Comparison of ENCODE assay signal across 16 mouse cellular contexts in the genomic region with DNA sequence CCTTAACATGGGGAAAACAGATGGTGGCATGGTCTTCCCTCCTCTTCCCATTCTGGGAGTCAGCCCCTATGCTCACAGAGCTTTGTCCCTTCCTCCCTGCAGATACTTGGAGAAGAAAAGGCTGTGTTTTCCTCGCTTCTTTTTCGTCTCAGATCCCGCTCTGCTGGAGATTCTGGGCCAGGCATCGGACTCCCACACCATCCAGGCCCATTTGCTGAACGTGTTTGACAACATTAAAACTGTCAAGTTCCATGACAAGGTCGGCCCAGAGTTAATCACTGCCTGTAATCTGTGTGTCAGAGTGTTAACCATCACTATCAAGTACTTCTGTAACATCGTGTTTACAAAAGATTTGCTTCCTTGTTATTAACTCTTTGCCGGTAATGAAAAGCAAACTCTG.
"Had no signal": no experiment of that assay in that cellular context is flagged by ENCODE, and none has a peak within 500 bp of the region (broad histone marks: within the 10 kb centered on the region; RNA-seq: fewer than 3 reads in every experiment).

No protein-coding gene starts in this region.

- H3K36me3 ChIP-seq: neural tube, embryonic 13.5 days; neural tube, embryonic 15.5 days; stomach, embryonic 15.5 days had no signal

- H3K27me3 ChIP-seq: neural tube, embryonic 13.5 days; neural tube, embryonic 15.5 days; stomach, embryonic 15.5 days had no signal

- DNase-seq: retina, postnatal 1 day; right cerebral cortex, adult 18-20 months; right cerebral cortex, postnatal 14 days; right cerebral cortex, postnatal 25 days; right cerebral cortex, postnatal 4 days; spleen, adult 18-20 months; thymus, adult 18-20 months; thymus, adult 2 months; thymus, postnatal 14 days; thymus, postnatal 25 days; thymus, postnatal 36 days; thymus, postnatal 4 days had no signal

- H3K4me2 ChIP-seq: neural tube, embryonic 13.5 days; neural tube, embryonic 15.5 days; stomach, embryonic 15.5 days had no signal

- H3K27ac ChIP-seq: neural tube, embryonic 13.5 days; neural tube, embryonic 15.5 days; stomach, embryonic 15.5 days; stomach, postnatal 0 days had no signal

- H3K9ac ChIP-seq: neural tube, embryonic 13.5 days; neural tube, embryonic 15.5 days; stomach, embryonic 15.5 days had no signal

- H3K4me1 ChIP-seq: neural tube, embryonic 13.5 days; neural tube, embryonic 15.5 days; stomach, embryonic 15.5 days had no signal

- H3K9me3 ChIP-seq: neural tube, embryonic 13.5 days; neural tube, embryonic 15.5 days; stomach, embryonic 15.5 days had no signal

- H3K4me3 ChIP-seq: neural tube, embryonic 13.5 days; neural tube, embryonic 15.5 days; stomach, embryonic 15.5 days had no signal
